Mouse (Mus musculus) spleen, adult 12 weeks (tissue): ENCODE measurements around the gene Scnn1b.

Source experiments
- DNase-seq: peaks from one replicate; pipeline ENCODE4 v3.0.0; 2022; ENCODE audit warnings: low spot score

Scnn1b gene

DNA sequence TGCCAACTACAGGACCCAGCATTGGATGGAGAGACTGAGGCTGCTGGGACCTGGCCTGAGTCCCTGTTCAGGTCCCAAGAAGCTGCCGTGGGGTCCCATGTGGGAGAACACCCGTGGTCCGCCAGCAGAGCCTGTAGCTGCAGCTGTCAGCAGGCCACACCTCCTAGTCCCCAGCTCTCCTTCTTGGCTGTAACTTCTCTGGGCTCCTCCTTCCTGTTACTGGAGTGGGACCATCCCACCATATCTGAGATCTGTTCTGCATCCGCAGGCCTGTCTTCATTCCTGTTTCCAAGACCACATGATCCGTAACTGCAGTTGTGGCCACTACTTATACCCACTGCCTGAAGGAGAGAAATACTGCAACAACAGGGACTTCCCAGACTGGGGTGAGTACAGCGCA is 49.1 kb downstream of the Scnn1b start:
- no peak for DNase-seq

DNA sequence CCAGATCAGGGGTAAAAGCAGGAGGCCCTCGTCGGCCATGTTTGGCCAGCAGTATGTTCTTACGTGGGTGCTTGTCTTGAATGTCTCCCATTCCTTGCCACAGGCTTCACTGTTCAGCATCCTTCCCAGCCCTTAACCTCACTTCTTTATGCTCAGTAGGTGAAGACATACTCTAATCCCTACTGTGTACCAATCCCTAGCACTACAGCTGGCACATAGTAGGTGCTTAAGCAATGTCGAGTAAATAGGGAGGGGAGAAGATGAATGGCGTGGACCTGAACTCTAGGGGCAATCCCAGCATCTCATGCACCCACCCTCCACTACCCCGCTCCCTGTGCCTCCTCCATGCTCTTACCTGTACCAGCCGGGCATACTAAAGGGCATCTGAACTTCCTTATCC is 59.5 kb downstream of the Scnn1b start:
- no peak for DNase-seq

DNA sequence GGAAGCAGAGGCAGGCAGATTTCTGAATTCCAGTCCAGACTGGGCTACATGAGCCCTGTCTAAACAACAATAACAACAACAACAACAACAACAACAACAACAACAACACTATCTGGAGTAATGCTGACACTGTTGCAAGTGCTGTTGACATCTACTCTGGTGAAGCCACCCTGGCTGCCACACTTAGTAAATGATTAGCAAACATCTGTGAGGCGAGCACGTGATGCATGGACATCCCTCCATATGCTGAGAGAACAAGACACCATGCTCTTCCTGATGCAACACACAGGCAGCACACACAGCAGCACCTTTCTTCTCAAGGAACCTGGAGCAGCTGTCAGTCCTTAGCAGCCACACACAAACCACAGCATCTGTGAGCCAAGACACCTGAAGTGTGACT is 63.0 kb downstream of the Scnn1b start:
- DNase-seq = no peak

DNA sequence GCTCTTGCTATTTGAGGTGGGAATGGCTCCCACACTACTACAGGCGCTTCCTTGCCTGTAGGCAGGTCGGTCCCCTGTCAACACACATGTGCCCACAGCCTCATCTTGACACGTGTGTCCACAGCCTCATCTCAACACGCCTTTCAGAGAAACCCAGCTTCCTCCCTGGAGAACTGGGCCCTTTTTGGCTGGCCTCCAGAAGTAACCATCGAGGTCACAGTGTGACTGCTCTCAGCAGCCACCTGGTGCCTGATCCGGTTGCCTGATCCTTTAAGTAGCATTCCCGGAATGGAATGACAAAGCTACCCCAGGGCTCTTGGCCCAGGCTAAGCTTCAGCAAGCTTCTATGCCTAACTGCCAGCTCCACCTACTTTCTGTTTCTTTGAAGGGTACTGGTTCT is 66.4 kb downstream of the Scnn1b start:
- no peak for DNase-seq

DNA sequence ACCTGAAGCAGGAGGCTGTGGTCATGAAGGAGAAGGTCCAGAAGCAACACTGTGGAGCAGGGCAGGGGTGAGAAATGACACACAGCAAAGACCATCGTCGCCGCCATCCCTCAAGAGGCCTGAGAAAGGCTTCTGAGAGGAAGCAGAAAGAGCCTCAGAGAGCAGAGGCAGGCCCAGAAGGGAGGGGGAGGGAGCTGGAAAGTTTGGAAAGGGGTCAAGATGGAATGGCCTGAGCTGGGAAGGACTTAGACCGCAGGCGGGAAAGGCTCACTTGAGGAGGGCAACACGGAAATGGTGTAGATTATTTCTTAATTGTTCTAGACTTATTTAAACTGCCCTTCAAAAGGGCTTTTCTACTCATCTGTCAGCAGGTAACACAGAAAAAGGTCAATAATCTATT is 68.8 kb downstream of the Scnn1b start:
- DNase-seq = no peak

DNA sequence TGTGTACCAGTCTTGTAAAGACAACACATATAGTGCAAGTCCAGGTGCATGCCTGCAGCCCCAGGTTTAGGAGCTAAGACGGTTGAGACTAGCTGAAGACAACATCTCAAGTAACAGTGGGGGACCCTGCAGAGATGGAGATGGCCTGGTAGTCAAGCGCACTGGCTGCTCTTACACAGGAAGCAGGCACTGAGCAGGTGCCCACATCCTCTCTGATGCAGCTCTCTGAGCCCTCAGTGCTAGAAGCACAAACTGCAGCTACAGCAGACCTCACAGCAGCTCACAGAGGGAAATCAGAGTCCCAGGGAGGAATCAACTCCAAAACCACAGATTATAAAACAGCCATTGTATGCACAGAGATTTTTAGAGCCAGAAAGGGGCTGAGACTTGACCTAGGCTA is 69.5 kb downstream of the Scnn1b start:
- no peak for DNase-seq

DNA sequence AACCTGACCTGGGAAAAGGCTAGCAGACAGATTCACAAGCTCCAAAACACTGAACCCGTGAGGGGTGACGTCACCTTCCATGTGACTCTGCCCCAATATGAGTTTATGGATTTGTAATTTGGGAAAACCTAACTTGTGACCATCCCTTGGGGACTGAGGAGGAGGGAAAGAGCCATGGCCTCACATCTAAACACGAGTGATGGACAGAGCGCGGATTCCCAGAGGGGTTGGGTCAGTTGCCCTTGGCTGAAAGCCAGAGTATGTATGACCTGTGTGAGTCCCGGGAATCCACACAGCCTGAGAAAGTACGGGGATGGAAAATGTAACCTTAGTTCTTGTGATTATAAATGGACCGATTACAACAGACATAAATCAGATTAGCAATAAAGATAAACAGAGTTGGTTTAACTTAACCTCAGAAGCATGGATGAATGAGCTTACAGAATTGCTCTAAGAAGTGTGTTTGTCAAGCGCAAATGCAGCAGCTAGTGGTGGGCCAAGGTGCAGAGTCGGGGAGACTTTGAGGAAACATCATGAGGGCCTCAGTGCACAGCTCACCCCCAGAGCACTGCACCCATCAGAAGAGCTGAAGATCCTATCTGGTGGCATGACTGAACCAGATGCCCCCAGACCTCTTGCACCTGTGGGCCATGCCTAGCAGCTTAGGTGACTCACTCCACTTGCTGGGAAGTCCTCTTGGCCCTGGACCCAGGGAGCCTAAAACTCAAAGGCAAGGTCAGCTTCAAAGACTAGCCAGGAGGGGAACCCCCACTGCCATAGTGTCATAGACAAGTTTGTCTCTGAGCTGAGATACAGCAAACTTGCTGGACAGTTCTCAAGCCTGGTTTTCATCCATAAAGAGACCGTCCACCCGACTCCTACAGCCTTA is 71.3 kb downstream of the Scnn1b start:
- DNase-seq = no peak

DNA sequence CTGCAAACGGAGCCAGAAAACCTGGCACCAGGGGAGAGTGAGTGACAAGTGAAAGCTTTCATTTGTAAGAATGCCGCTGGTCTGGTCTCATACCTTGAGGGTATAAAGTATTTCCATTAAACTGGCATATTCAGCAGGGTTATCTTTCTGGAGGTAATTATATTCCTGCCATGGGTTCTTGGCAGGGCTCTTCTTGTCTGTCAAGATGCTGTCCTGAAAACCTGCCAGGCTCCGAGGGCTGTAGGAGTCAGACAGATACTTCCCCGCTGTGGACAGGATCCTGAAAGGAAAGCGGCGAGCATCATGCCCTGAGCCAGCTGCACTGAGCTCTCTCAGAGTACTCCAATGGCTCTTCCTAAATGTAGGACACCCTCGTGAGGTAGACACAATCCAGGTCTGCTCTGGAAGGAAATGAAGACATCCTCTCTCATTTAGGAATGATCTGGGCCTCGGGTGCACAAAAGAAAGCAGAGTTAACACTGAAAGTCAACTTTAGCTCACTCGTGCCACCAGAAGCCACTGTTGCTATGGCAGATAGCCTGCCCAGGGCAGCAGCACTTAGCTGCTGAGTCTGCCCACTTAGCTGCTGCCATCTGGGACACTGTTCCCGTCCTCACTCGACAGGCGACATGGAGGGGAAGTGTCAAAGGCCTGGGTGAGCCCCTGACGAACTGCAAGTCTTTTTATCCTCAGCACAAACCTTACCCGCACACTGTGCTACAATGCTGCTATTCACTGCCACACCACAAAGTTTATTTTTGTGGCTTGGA is 72.2 kb downstream of the Scnn1b start:
- no peak for DNase-seq

DNA sequence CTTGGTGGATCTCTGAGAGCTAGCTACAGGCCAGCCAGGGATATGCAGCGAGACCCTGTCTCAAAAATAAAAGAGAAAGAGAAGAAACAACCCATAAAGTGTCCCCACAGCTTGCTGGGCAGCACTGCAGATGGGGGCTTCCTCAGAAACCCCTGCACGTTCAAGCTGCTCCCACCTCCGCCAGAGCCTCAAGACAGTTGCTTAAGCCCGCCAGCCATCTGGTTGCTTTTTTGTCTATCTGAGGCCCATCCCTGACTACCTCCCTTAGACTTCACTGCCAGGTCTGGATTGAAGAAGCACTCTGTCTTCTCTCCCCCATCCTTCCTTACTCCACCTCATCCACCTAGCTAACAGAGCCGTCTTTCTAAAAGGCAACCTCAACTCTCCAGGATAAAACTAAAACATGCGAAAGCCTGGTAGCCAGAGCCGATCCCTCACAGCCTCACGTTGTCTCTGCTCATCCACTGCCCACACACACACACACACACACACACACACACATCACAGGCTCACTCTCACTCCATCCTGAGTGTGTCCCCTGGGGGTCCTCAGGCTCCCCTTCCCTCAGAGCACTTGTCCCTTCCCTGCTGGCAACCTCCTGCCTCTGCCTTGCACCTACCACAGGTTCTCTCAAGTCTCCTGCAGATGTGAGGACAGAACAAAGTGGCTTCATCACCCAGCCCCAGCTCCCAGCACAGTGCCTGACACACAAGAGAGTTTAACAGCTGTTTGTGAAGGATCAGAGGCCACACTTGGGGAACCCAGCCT is 73.5 kb downstream of the Scnn1b start:
- DNase-seq = no peak

DNA sequence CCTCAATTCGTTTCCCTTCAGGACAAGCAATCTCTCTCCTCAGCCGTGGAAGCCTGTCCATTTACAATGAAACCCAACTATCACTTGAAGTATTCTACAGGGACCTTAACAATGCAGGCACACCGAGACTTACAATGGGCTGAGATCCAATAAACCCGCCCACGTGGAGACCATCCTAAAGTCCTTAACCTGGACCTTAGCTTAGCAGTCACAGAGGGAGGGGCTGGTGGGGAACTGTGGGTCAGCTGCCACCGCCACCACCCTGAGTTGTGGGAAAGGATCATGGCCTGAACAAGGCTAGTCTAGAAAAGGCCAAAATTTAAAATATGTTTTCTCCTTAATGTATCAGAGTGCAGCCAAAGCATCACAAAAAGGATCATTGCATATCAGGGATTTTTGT is 74.4 kb downstream of the Scnn1b start:
- no peak for DNase-seq

DNA sequence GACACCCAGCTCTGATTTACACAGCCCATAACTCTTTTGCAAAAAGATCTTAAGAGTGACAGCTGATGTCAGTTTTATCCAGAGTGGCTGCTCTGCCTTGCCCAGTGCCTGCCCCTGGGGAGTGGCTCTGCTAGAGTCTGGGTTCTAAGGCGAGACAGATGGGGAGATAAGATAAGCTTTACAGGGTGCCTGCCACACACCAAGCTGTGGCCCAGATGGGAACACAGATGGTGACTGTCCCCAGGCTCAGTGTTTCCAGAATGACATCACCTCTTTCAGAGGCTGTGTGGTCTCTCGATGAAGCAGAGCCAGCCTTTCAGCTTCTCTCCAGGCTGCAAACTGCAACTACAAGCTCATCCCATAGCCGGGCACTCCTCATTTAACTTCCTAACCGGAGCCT is 74.9 kb downstream of the Scnn1b start:
- DNase-seq = no peak

DNA sequence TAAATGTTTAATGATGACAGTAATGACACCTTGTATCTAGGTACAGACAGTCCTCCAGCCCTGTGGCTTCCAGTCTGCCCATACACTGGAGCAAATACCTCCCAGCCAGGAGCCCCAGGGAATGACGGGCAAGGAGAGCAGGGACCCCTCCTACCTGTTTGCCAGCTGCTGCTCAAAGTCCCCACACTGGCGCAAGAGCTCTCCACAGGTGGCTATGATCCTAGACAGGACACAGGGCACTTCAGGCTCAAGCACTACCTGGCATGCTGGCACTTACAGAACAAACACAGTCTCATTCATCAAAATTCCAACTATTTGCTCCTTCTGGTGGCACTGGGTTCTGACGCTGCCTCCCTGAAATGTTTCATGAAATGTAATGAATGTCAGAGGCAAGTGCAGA is 76.2 kb downstream of the Scnn1b start:
- no peak for DNase-seq

DNA sequence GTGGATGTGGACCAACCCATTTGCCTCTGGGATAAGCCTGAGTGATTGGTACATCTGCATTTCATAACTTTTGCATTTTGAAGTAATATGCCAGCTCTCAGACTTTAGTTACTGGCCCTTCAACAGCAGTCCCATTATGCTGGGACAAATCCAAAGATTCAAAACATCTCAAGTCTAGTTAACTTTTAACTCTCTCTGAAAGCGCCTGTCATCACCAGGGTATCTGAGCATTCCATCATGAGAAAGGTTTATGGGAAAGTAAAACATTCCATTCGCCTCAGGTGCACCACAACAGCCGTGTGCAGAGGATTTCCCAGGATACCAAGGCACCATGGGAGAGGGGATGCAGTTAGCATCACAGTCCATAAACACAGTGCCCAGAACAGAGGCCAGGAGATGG is 76.8 kb downstream of the Scnn1b start:
- no peak for DNase-seq

DNA sequence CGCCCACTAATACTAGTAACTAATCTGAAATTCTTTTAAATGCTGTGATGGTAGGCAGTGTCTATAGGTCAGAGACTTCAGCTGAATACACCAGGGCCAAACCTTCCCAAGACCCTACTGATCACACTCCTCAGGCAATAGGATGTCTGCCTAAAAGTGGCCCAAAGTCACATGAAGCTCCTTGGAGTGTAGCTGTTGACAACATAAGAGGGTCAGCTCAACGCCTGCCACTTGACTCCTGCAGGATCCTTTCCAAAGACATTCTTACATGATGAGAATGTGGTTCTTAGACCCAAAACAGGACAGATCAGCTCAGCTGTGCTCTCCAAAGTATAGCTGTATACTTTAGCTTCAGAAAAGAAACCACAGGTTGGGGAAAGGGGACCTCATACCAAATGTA is 77.5 kb downstream of the Scnn1b start:
- DNase-seq = no peak

DNA sequence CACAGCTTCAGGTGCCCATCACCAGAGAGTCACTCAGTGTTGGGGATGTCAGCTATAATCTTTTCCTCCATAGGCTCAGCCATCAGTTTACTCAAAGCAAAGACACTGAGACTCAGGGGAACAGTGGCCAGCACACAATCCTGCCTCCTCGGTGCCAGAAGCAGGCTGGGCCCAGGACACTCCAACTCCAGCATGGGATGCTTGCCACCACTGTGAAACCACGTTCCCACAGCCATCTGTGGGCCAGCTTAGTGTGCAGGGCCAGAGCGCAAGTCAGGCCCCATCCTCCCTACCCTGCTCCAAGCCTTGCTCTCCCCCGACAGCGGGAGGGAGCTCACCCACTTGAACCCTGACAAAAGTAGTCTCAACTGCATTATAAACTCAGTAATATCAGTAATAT is 81.4 kb downstream of the Scnn1b start:
- no peak for DNase-seq

DNA sequence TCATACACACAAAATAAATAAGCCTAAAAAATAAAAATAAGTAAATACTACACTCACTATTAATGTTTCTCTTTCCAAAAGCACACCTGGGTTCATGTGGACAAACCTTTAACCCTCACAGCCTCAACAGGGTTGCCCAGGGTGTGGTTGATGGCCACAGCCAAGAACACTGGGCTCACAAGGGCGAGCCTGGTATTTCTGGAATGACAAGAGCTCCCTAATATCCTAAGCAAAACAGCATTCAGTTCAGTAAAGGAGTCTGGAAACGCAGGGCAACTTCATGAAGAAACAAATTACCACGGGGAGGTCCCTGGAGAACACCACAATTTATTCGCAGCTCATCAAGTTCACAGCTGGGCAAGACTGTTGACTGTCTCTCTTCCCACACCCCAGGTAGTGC is 82.7 kb downstream of the Scnn1b start:
- no peak for DNase-seq

DNA sequence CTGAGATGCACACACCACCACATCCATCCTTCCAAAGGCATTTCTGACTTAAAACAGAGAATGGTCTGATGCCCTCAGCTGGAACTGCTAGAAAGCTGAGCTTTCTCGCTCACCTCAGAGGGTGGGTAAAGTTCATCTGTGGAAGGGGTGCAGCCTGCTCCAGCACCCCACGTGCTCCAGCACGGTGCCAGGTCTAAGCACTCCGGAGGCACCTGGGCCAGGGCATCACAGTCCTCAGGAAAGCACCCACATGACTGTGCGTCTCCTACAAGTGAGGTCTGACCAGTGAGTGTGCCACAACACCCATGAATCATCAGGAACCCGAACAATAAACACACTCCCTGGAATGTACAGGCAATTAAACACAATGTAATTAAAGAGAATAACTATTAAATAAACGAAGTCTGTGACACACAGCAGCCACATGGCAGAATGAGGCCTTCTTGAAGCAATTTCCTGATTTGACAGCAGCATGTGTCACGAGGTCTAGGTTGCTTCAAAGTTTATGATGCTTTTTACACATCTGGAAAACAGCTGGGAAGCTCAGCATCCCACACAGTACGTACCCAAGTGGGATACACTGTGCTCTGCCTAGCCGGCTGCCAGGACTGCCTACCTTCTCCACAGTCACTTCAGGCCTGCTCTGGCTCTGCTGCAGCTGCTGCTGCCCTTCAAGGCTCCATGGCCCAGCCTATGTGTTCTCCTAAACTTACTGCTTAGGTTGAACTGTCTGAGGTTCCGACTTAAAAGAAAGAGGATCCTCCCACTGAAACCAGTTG is 90.2 kb downstream of the Scnn1b start:
- DNase-seq = no peak

DNA sequence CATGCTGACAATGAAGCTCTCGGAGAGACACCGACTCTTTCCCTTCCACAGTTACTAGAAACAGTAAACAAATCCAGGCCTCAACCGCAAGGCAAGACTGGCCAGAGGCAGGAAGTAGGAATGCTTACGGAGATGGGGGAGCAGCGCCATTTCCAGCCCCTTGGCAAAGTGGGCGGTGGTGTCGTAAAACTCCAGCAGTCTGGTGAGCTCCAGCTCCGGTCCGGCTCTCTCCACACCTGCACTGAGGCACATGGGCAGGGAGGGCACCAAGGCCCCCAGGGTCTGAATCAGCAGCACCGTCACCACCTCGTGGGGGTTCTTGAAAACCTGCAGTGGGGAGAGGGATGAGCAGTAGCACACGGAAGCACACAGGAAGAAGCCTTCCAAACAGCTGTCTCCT is 91.0 kb downstream of the Scnn1b start:
- DNase-seq = no peak

DNA sequence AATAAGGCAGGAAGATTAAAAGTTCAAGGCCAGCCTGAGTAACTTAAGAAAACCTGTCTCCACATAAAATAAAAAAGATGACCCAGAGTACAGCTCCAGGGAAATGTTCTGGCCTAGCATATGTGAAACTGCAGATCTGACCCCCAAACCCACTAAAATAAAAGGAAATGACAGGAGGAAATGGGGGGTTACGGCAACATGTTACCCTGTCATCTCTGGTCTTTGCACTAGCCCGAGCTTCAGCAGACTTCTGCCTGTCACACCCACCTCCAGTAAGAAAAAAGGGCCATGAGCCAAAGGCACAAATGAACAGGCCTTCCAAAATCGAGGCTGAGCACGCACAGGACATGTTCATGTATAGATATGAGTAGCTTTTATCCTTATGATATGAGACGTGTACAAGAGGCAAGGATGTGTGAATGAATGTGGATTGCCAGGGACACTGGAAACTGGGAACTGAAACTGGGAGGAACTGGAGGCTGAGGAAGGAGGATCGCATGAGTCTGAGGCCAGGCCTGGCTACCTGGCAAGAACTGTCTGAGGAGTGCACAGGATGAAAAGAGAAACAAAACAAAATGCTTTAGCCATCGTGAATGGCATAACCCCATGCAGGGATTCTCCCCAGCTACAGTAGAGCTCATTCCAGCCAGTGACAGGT is 97.2 kb downstream of the Scnn1b start:
- no peak for DNase-seq

DNA sequence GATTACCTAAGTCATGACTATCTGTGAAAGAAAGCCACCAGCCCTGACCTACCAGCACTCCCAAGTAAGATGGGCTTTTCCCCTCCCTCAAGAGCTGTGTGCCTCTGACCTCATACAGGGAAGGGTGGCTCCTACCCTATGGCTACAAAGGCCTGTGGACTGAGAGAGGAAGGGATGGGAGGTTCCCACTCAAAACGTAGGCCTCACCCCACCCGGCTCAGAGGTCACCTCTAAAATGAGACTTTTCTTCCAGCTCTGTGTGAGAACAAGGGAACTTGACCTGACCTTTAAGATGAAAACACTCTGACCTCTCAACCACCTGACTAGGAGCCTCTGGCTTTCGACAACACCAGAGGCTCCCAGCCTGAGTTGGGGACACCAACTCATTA is 97.7 kb downstream of the Scnn1b start:
- DNase-seq = no peak

DNA sequence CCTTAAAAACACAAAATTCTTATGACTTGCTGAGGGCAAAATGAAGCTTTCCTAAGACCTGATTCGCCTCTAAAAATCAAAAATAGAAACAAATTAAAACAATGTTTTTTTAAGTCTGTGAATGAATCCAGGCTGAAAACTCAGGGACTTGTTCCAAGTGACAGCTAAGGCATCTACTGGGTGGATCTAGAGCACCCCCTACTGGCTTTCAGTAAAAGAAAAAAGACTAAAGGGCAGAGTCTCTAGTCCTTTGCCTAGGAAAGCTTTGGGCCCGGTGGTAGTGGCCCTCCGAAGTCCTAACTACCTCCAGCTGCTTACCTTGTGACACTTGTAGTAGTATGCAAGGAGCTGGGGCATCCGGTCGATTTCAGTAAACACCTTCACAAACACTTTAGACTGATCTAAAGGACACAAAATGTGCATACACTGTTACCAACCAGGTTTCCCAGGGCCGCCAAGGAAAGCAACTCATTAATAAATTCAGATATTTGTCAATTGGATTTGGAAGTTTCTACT is 99.1 kb downstream of the Scnn1b start:
- no peak for DNase-seq
